Mouse (Mus musculus): ENCODE measurements at regions not wholly inside any gene's neighbourhood (a gene's known extent, or its start where the extent isn't known, plus 50 kb on each side); places are given as distances from the start of the nearest gene placed in this dataset.

DNA sequence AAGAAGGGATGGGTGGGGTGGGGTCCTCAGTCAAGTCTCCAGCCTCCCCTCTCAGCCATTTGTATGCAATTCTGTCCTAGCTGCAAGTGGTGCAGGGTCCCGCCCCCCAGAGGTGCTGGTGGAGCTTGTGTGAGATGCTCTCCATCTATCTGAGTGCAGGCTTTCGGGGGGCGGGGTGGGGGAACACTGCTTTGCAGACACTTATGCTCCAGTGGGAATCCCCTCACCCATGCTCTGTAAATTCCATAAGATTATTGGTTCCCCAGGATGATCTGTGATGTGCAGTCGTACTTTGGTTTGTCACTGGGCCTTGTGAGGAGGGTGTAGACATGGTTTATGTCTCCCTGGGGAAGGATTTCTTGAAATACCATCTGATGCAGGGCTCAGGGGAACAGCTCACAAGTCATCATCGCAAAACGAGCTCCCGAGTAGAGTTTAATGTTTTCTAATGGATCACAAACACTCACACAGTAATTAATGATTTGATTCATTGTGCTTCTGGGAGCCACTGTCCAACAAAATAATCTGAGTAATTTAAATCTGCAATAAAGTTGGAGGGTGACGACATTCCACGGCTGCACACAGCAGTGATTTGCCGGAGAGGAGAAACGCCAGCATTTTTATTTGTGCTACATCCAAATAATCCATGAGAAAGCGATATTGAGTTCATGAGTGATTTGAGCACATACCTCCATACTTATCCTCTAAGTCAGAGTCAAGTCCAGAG, 540.3 kb upstream of the Hs6st1 start:
- TF ChIP-seq POLR2A (IDR thresholded peaks at IDR 0.05; ENCODE audit: extremely low read depth, insufficient read depth, low read length) (no peak), CTCF (IDR thresholded peaks at IDR 0.05; ENCODE audit: low read depth, low read length) (no peak)
